Mouse (Mus musculus) kidney, adult 10 weeks (tissue): Measurements from ENCODE around the gene Cmya5. TPM values are rescaled to one million over a fixed set of nuclear protein-coding genes. Genes with fewer than 3 reads are reported as not detected.

Source experiments
- polyA plus RNA-seq: library from polyadenylated mRNA; stranded (reverse); fragments of 350-450 nt; fragmentation: Illumina TruSeq; extraction: RNeasy Lipid Tissue Mini Kit (QIAGEN cat#74804); gene quantifications from one replicate; pipeline ENCODE4 v1.2.3, GENCODE M21; 2014; ENCODE audit warnings: low read depth, low replicate concordance

The Cmya5 gene
- 0.24 TPM for polyA plus RNA-seq

DNA sequence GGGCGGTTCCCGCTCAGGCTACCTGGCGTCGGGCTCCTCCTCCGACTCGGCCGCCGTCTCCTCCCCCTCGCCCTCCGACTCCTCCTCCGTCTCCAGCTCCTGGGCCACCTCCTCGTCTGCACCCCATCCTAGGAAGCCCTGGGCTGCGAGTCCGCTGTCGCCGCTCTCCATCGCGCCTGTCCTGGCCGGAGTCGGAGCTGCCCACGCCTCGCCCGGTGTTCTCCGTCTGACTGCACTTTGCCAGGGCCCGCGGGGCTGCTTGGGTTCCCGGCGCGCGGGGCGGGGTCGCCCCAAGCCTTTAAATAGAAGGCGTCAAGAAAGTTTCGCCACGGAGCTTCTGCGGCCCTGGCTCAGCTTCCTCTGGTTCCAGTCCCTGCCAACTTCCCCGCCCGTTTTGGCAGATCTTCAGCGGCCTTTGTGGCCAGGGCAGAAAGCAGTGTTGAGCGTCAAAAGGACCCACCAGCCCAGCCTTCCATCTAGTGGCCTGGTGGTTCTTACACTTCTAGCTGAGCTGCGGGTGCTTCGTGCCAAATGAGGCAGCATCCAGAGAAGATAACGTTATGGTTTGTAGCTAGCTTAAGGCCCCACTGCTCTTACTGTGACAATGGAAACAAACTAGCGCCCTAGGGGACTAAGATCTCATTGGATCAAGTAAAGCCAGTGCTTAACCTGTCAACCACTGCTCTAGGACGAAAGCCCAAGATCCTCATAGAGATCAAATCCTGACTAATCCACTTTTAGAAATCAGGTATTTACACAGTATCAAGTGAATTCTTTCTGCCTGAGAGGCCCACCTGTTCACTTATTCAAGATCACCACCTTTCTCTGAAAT lies at the start of gene Cmya5:
Cmya5 (minus strand) TSS at position 389 of the 832 bp plus-strand sequence.

DNA sequence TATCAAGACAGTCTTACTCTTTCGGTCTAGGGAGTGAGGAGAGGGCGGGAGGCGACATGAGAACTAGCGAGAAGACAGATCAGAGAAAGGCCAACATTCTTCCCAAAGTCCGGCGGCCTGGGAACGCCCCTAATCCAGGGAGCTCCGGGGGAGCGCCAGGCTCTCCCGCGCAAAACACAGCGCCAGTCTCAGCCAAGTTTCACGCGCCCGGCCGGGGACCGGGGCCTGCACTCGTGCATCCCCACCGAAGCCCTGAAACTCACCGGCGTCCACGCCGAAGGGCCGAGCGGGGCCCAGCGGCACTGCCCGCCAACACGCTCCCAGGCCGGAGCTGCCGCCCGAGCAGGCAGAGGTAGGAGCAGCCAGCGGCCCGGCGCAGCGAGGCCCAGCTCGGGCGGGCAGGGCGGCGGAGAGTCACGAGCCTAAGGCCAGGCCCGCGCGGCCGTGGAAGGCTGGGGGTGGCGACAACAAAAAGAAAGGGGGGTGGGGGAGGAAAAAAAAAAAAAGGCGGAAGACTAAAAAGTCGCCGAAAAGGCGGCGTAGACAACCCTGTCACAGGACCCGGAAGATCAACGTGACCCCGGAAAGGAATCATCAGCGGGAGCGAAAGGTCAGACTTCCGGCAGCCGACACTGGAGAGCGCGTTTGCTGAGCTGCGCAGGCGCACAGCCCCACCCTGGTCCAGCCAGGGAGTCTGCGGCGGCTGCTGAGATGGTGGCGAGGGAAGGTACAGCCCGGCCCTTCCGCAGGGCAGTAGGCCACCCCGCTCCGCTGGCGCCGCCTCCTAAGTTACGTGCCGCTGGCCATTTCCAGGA lies 47.5 kb upstream of the Cmya5 start, which contains the start of gene Tent2:
Tent2 (minus strand) TSS at position 555 of the 815 bp plus-strand sequence.

Other genes starting within 250 kb of the Cmya5 start
- 60.6 TPM for gene Tent2, start 47.7 kb upstream of the Cmya5 start, polyA plus RNA-seq
- gene Homer1, start 154.9 kb upstream of the Cmya5 start, polyA plus RNA-seq: 29.4 TPM